Mouse (Mus musculus) G1E (cell line): ENCODE measurements at regions not wholly inside any gene's neighbourhood (a gene's known extent, or its start where the extent isn't known, plus 50 kb on each side); places are given as distances from the start of the nearest gene placed in this dataset.
"Not testable (repeated sequence)": the region's sequence is repeated elsewhere in the genome, so short reads cannot be mapped to it uniquely, and the experiment has no call there.

Experiments used
- CTCF ChIP-seq: IDR thresholded peaks from 2 replicates; pipeline ENCODE4 v1.5.1; 2012; ENCODE audit warnings: low read depth, low read length, inconsistent platforms, mixed read lengths
- GATA1 ChIP-seq: IDR thresholded peaks from 2 replicates; pipeline ENCODE4 v1.6.1; 2012; ENCODE audit warnings: borderline replicate concordance, low read length, inconsistent platforms, mixed read lengths
- GATA2 ChIP-seq: IDR thresholded peaks from 2 replicates; pipeline ENCODE4 v1.6.1; 2012; ENCODE audit warnings: low read depth, low read length, inconsistent platforms, borderline replicate concordance

- not testable (repeated sequence) for TF ChIP-seq CTCF, GATA2, GATA1
Observed at GRCm38 (mm10) chr6:133724627-133725026, 128.9 kb downstream of the Kap start.
